Mouse (Mus musculus) embryonic facial prominence, embryonic 10.5 days (tissue): ENCODE results near the gene Pecam1. TPM values are rescaled to one million over a fixed set of nuclear protein-coding genes. Genes with fewer than 3 reads are reported as not detected.
A peak's percentile ranks its signal among the peaks of the same experiment; 100 is the strongest.
"Not testable (repeated sequence)": the region's sequence is repeated elsewhere in the genome, so short reads cannot be mapped to it uniquely, and the experiment has no call there.

Source experiments
- DNase-seq: peaks from one replicate; pipeline ENCODE4 v3.0.0-alpha.2; 2017; ENCODE audit warnings: low spot score
- H3K27ac ChIP-seq: fragments of 300-500 bp; sonication (generic); replicated peaks from 2 replicates; pipeline ENCODE4 v1.5.1; 2016; ENCODE audit warnings: mild to moderate bottlenecking
- H3K27me3 ChIP-seq: fragments of 300-500 bp; sonication (generic); replicated peaks from 2 replicates; pipeline ENCODE4 v1.6.1; 2016; ENCODE audit warnings: low read depth, mild to moderate bottlenecking; ENCODE audit not compliant: poor library complexity, severe bottlenecking
- H3K36me3 ChIP-seq: fragments of 300-500 bp; sonication (generic); replicated peaks from 2 replicates; pipeline ENCODE4 v1.6.1; 2016; ENCODE audit warnings: mild to moderate bottlenecking, moderate library complexity
- H3K4me1 ChIP-seq: fragments of 300-500 bp; sonication (generic); 2 replicates; pipeline ENCODE4 v1.6.1; 2016
- H3K4me3 ChIP-seq: fragments of 300-500 bp; sonication (generic); 2 replicates; pipeline ENCODE4 v1.5.1; 2016; ENCODE audit warnings: mild to moderate bottlenecking, moderate library complexity
- H3K9me3 ChIP-seq: fragments of 300-500 bp; sonication (generic); 2 replicates; pipeline ENCODE4 v1.6.1; 2016; ENCODE audit warnings: mild to moderate bottlenecking
- whole genome bisulfite sequencing: fragments of 180-500 bp; shearing (Covaris S2); methylation state at CpG from one replicate; pipeline ENCODE4 v1.1.7; 2016; 5-methylcytosine and 5-hydroxymethylcytosine counted together
- polyA plus RNA-seq: library from polyadenylated mRNA; unstranded; fragments of >200 nt; fragmentation: Nextera tagmentation; extraction: Ambion mirVana; gene quantifications from 2 replicates; pipeline ENCODE4 v1.2.1, GENCODE M21; 2016

The Pecam1 gene
- polyA plus RNA-seq, 1 experiment from 2014 or later: 20.8 TPM

- DNase-seq: peak; percentile 62
- no peak overlapping the region for H3K4me3 ChIP-seq
- WGBS: 40% methylated on average over 5 of the region's 5 CpGs
- peaks cover 38% of the 10 kb centered on the region for H3K36me3 ChIP-seq
- no peaks in the 10 kb centered on the region for H3K27me3 ChIP-seq
- peak overlapping the region; percentile 61 for H3K27ac ChIP-seq
- H3K4me1 ChIP-seq: peaks cover 20% of the 10 kb centered on the region
- no peaks in the 10 kb centered on the region; the same call in 1 of the 2 replicates for H3K9me3 ChIP-seq
Measured at GRCm38 (mm10) chr11:106762139-106762799, 11.8 kb upstream of the Pecam1 start.

GRCm38 (mm10) chr11:106760511-106760910, 10.1 kb upstream of the Pecam1 start:
- Histone ChIP-seq H3K27ac (no peak overlapping the region), H3K27me3 (no peaks in the 10 kb centered on the region), H3K36me3 (peaks cover 22% of the 10 kb centered on the region), H3K9me3 (no peaks in the 10 kb centered on the region), H3K4me1 (peaks cover 20% of the 10 kb centered on the region), H3K4me3 (no peak overlapping the region)
- no peak for DNase-seq
- WGBS: 92% methylated on average over 5 of the region's 5 CpGs

- 93% methylated on average over 3 of the region's 3 CpGs for WGBS
- no peak for DNase-seq
- Histone ChIP-seq H3K4me3 (no peak overlapping the region), H3K36me3 (0 out of 2 replicates have a peak, but pooled peaks cover 9% of the 10 kb centered on the region), H3K27ac (no peak overlapping the region), H3K27me3 (no peaks in the 10 kb centered on the region), H3K4me1 (peaks cover 20% of the 10 kb centered on the region), H3K9me3 (no peaks in the 10 kb centered on the region)
Measured at GRCm38 (mm10) chr11:106759028-106759427, 8.6 kb upstream of the Pecam1 start.

GRCm38 (mm10) chr11:106755583-106755982, 5.2 kb upstream of the Pecam1 start:
- H3K27me3 ChIP-seq: no peaks in the 10 kb centered on the region
- 58% methylated on average over 5 of the region's 5 CpGs for WGBS

GRCm38 (mm10) chr11:106753314-106753713, 2.9 kb upstream of the Pecam1 start:
- no peaks in the 10 kb centered on the region for H3K36me3 ChIP-seq
- no peaks in the 10 kb centered on the region for H3K9me3 ChIP-seq
- H3K4me1 ChIP-seq: no peaks in the 10 kb centered on the region
- no peak overlapping the region for H3K27ac ChIP-seq
- no peak for DNase-seq
- no peak overlapping the region for H3K4me3 ChIP-seq
- 90% methylated on average over 6 of the region's 6 CpGs for WGBS
- no peaks in the 10 kb centered on the region for H3K27me3 ChIP-seq

More at GRCm38 (mm10) chr11:106755583-106755982, 5.2 kb upstream of the Pecam1 start:
- DNase-seq: no peak
- Histone ChIP-seq H3K9me3 (no peaks in the 10 kb centered on the region), H3K36me3 (no peaks in the 10 kb centered on the region), H3K4me1 (no peaks in the 10 kb centered on the region), H3K4me3 (no peak overlapping the region), H3K27ac (no peak overlapping the region)

- Histone ChIP-seq H3K9me3 (peaks cover 8% of the 10 kb centered on the region; the same call in 1 of the 2 replicates), H3K4me3 (no peak overlapping the region), H3K36me3 (no peaks in the 10 kb centered on the region), H3K27ac (no peak overlapping the region), H3K27me3 (no peaks in the 10 kb centered on the region), H3K4me1 (no peaks in the 10 kb centered on the region)
- WGBS: 86% methylated on average over 7 of the region's 7 CpGs
- DNase-seq: no peak
Measured at GRCm38 (mm10) chr11:106752103-106752502, 1.7 kb upstream of the Pecam1 start.

- WGBS: 86% methylated on average over 17 of the region's 17 CpGs
- H3K27me3 ChIP-seq: no peaks in the 10 kb centered on the region
Measured at GRCm38 (mm10) chr11:106751039-106752018, 901 bp upstream of the Pecam1 start, which contains the start of gene Milr1. TSS of gene Milr1 (plus strand) at chr11:106751226.

GRCm38 (mm10) chr11:106749557-106750120, 789 bp downstream of the Pecam1 start:
- not testable (repeated sequence) for H3K4me1 ChIP-seq, H3K36me3 ChIP-seq, H3K27ac ChIP-seq, DNase-seq, H3K4me3 ChIP-seq, H3K9me3 ChIP-seq, H3K27me3 ChIP-seq
- 92% methylated on average over 7 of the region's 7 CpGs for WGBS

More at GRCm38 (mm10) chr11:106751039-106752018, 901 bp upstream of the Pecam1 start, which contains the start of gene Milr1:
- Histone ChIP-seq H3K27ac (no peak within 1 kb of the TSS), H3K9me3 (peaks cover 9% of the 10 kb centered on the region; the same call in 1 of the 2 replicates), H3K36me3 (no peaks in the 10 kb centered on the region), H3K4me1 (no peaks in the 10 kb centered on the region), H3K4me3 (no peak within 1 kb of the TSS)
- no peak for DNase-seq

- H3K4me3 ChIP-seq: no peak overlapping the region
- H3K27me3 ChIP-seq: no peaks in the 10 kb centered on the region
- peaks cover 9% of the 10 kb centered on the region; the same call in 1 of the 2 replicates for H3K4me1 ChIP-seq
- no peak overlapping the region for H3K27ac ChIP-seq
- DNase-seq: no peak
- WGBS: 87% methylated on average over 5 of the region's 5 CpGs
- peaks cover 9% of the 10 kb centered on the region; the same call in 1 of the 2 replicates for H3K9me3 ChIP-seq
- no peaks in the 10 kb centered on the region for H3K36me3 ChIP-seq
Measured at GRCm38 (mm10) chr11:106744949-106745348, 5.5 kb downstream of the Pecam1 start.

- H3K4me3 ChIP-seq: no peak overlapping the region
- H3K27me3 ChIP-seq: no peaks in the 10 kb centered on the region
- H3K36me3 ChIP-seq: no peaks in the 10 kb centered on the region
- WGBS: 56% methylated on average over 6 of the region's 6 CpGs
- no peak overlapping the region for H3K27ac ChIP-seq
- peaks cover 4% of the 10 kb centered on the region; the same call in 1 of the 2 replicates for H3K9me3 ChIP-seq
- no peak for DNase-seq
- H3K4me1 ChIP-seq: peaks cover 14% of the 10 kb centered on the region
Measured at GRCm38 (mm10) chr11:106742388-106742841, 8.0 kb downstream of the Pecam1 start.

- no peaks in the 10 kb centered on the region for H3K9me3 ChIP-seq
- H3K36me3 ChIP-seq: no peaks in the 10 kb centered on the region
- H3K4me3 ChIP-seq: no peak overlapping the region
- WGBS: 88% methylated on average over 3 of the region's 3 CpGs
- no peak for DNase-seq
- peaks cover 20% of the 10 kb centered on the region for H3K4me1 ChIP-seq
- no peak overlapping the region for H3K27ac ChIP-seq
- H3K27me3 ChIP-seq: no peaks in the 10 kb centered on the region
Measured at GRCm38 (mm10) chr11:106741826-106742225, 8.6 kb downstream of the Pecam1 start.

- peak; percentile 57 for DNase-seq
- H3K9me3 ChIP-seq: no peaks in the 10 kb centered on the region
- no peak overlapping the region for H3K4me3 ChIP-seq
- H3K27me3 ChIP-seq: no peaks in the 10 kb centered on the region
- H3K27ac ChIP-seq: no peak overlapping the region
- WGBS: 62% methylated on average over 6 of the region's 6 CpGs
- H3K4me1 ChIP-seq: peaks cover 26% of the 10 kb centered on the region
- no peaks in the 10 kb centered on the region for H3K36me3 ChIP-seq
Measured at GRCm38 (mm10) chr11:106741232-106741631, 9.2 kb downstream of the Pecam1 start.
